Mouse (Mus musculus): ENCODE measurements around the gene Cd27.

Cd27 gene

DNA sequence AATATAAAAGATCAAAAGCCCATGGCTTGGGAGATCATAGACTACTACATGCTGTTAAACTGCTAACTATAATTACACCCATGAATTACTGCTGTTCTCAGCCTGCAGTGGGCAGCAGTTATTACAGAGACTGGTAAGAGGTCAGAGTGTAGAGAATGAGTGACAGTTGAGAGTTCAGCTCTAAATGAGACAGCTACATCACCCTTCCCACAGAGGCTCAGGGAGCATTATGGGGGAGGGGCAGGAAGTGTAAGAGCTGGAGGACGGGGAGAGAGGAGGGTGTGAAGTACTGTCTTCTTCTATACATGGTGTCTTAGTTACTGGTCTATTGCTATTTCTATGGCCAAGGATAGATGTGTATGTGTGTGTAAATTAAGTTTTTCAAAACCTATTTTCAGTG lies 7.7 kb upstream of the Cd27 start:
- DNase-seq (ENCODE audit: low spot score), result no peak

DNA sequence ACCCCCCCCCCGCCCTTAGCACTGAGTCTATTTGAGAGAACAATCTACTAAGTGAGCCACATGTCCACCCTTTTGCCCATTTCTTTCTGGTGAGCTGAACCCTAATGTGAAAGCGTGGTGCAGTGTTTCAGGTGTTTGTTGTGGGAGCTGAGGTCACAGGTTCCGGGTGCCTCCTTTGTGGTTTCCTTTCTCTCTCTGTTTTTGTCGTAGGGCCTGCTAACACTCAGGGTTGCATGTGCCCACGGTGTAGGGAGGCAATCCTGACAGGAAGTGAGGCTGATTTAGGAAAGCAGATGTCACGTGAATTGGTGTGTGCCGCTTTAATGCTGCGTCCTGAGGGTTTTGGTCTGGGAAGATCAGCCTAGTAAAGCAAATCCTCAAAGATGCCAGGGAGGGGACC lies 4.8 kb upstream of the Cd27 start:
- no peak for DNase-seq (ENCODE audit: low spot score)

DNA sequence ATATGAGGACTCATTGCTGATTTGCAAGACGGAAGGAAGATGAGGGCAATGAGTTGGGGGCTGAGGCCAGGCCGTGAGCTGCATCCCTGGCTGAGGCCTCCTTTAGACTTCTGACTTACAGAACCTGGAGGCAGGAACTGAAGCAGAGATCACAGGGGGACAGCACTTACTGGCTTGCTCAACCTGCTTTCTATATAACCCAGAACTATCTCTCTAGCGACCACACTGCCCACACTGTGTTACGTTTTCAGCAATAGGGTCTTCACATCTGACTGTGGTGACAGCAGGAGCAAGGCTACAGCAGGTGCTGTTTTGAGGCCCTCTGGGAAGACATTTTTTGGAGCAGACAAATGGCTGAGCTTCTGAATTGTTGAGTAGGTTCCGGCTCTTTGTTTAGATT lies 3.8 kb upstream of the Cd27 start:
- DNase-seq (ENCODE audit: low spot score), result no peak

DNA sequence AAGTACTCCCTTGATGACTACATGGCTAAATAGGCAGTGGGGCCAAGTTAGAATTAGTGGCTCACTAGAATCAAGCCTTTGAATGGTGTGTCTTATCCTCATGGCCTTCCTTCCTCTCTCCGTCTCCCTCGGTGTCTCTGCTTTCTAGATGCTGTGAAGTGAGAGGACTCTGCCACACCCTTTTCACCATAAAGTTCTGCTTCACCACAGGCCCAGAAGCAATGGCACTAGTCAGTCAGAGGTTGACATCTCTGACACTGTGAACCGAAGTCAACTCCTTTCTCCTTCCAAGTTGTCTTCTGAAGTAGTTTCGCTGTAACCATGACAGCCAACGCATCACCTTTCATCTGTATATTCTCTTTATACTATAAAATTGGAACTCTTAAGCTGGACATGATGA lies 2.7 kb upstream of the Cd27 start:
- DNase-seq (ENCODE audit: low spot score), result no peak

DNA sequence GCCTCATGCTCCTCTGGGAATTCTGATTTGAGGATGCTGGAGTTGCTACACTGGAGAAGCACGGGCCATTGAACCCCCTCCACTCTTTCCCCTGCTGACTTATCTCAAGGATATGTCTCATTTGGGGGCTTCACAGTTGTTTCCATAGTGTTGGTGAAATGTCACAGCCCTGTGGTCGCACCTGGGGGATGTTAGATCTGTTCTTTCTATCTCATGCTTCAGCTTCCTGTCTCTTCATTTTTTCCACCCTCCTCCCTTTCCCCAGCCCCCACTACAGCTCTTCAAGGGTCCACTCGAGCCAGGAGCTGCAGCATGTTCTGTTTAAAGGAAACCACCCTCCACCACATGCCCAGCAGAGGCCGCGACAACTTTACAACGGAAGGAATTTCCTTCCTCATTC lies 1.6 kb upstream of the Cd27 start:
- no peak for DNase-seq (ENCODE audit: low spot score)

DNA sequence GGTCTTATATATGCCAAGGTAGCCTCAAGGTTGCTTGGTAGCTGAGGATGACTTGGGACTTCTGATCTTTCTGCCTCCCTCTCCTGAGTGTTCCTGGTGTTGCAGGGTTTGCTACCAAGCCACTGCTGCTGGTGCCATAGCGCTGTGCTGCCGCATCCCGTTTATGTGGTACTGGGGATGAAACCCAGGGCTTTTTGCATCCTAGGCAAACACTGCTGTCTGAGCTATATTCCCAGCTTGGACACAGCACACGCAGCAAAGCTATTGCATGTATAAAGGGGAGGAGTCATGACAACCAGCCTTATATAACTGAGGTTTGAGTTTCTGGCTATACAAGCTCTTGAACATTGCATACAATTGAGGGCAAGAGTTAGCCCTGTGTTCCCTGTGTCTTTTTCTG lies 611 bp upstream of the Cd27 start:
- DNase-seq (ENCODE audit: low spot score), result no peak

DNA sequence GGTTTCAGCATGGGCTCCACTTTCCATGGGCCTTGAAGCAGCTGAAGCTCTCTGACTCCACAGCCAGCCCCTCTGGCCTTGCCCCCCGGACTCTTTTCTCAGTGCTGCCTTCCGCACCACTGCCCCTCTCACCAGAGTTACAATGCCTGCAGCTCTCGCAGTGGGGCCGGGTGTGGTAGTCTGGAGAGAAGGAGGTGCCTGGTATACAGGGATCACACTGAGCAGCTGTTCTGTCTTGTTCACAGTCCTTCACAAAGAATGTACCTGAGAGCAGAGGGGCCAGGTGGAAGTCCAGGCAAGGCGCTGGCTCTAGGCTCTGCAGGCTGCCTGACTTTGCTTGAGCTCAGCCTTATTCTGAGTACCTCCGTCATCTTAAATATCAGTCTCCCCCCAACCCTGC lies 469 bp downstream of the Cd27 start:
- no peak for DNase-seq (ENCODE audit: low spot score)

DNA sequence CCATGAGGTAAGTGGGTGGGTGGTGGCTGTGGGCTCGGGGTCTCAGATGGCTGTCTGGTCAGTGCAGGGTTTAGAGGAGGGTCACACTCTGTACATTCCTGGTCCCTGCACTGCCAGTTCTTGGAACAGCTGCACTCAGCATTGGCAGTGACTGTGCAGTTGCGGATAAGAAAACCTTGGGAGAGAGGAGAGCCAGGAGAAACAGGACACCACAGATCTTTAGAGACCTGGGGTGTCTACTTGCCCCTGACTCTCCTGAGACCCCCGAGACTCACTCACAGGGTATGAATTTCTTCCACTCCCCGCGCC lies 2.3 kb downstream of the Cd27 start:
- no peak for DNase-seq (ENCODE audit: low spot score)

DNA sequence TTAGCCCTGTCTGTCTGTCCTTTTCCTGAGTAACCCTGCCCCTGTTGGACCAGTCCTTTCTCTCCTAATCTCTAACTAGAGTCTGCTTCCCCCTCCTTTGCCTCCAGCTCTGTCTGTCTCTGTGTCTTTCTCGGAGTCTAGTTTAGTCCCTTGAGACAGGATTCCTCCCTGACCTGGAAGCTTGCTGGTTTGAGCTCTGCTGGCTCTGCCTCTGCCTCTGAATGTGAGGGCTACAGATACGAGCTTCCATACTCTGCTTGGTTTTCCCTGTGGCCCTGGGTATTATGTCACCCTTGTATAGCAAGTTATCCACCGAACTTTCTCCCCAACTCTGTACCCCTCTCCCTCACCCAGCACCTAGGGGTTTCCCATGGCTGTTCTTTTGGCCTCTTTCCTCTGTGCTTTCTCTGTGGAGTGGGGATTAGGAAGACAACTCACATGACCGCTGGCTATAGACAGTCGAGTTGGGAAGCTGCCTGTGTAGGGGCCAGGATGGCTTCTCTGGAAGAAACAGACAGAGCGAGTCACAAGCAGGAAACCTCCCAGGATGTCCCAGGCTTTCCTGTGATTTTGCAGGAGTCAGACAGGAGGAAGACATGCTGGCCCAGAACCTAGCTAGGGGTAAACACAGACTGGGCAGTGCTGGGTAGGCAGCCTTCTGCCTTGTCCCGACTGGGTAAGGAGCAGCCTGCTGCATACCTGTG lies 2.8 kb downstream of the Cd27 start:
- DNase-seq (ENCODE audit: low spot score), result no peak

DNA sequence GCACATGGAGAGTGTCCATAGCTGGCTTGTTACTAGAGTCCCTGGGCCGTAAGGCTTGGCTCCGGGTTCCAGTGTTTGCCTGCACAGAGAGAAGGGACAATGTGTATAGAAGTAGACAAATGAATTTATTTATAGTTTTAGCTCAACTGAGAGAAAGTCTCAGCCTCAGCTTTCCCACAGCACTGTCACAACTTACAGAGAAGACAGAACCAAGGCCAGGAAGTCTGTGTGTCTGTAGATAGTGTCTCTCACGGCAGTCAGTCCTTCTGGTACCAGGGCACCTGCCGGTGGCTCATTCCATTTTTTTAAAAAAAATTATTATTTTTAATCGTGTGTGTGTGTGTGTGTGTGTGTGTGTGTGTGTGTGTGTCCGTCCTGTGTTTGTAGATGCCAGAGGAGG lies 4.3 kb downstream of the Cd27 start:
- no peak for DNase-seq (ENCODE audit: low spot score)

DNA sequence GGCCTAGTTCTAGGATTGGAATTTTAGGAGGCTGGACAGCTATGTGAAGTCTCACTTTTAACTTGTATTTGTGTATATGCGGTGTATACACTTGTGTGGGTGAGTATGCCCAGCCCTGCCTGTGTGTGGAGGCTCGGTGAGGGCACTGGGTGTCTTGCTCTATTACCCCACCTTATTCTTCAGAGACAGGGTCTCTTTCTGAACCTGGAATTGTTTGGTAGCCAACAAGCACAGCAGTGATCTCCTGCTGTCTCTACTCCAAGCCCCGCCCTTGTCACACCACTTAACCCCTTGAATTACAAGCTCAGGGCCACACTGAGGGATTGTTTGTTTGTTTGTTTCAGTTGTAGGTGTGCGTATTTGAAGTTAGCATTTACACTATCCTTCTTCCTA lies 4.8 kb downstream of the Cd27 start:
- no peak for DNase-seq (ENCODE audit: low spot score)

DNA sequence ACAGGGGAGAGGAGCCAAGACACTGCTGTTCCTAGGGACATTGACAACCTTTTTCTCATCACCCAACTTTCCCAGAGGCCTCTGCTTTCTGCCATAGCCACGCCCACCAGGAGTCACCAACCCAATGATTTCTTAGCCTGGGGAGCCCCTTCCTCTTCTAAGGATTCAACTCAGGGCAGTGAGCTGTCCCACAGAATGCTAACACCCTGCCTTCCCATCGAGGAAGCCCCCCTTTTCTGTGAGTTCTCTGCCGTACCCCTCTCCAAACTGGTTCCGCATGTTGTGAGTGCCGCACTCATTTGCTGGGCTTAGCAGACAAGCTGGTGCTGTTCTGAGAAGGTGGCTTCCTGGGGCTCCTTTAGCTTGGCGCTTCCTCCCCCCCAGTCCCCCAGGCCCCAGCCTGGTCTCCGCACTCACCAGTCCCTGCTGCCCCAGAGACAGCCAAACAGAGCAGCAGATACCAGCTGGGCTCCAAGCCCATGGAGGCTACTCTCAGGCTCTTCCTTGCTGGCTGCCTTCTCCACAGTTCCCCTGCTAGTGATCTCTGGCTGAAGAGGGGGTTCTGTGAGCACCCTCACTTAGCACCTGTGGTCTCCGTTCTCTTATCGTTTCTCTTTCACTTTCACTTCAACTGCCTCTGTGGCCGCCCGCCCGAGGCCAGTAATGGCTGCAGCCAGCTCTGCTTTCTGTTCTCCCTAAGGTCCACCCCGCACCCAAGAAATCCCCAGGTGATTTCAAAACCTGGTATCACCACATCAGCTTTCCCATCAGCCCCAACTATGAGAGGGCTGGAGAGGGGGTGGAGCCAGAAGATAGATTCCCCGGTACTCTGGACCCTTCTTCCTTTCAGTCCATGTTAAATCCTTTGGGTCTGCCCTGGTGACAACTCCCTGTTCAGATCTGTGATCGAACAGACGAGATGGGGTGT lies 5.4 kb downstream of the Cd27 start, which contains the start of gene Tapbpl:
Tapbpl (minus strand) TSS at position 744 of the 928 bp plus-strand sequence.
- DNase-seq (ENCODE audit: low spot score), result peak; percentile 52

DNA sequence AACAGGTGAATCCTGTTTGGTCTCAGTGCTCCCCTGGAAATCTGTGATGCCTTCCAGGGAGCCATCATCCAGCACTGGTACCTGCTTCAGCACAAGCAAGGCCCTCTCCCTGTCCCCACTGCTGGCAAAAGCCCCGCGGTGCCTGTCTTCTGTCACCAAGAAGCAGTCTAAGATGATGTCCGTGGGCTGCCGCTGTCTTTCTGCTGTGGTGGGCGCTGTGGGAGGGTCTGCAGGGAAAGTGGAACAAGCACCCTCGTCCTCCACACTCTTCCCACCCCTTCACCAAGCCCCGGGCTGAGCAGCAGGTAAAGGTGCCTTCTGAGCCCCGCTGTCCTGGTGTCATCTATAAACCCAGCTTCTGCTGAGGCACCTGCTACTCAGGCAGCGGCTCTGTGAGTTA lies 6.2 kb downstream of the Cd27 start:
- DNase-seq (ENCODE audit: low spot score), result no peak

DNA sequence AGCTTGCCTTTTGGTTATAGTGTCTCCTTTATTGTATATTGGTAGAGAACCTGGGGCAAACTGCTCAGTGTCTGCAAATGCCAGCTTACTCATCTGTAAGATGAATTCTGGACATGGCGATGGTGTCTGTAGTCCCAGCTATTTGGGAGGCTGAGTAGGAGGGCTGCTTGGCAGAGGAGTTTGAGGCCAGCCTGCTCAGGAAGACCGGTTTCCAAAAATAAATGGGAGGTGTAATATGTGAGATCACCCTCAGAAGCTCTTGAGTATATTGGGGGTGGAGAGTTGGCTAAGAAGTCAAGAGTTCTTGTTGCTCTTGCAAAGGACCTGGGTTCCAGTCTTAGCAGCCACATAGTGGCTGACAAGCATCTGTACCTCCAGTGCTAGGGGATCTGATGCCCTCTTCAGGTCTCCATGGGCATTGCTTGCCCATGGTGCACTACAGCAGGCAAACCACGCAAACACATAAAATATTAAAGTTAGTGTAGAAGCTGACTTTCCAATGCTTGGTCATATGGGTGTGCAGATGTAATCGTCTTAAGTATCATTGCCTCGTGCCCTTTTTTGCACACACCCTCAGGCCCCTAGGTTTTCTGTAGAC lies 11.2 kb downstream of the Cd27 start:
- DNase-seq (ENCODE audit: low spot score), result no peak

DNA sequence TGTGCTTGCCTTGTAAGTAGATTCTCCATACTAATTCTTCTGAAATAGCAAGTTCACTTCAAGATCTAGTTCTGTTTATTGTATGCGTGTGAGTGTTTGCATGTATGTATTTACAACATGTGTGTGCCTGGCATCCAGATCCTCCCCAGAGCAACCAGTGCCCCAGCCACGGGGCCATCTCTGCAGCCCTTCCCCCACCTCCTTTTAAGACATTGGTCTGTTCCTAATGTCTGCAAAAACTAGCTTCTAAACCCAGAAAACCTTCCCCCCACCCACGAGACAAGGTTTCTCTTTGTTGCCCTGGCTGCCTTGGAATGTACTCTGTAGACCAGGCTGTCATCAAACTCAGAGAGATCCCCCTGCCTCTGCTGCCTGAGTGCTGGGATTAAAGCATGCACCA lies 14.2 kb downstream of the Cd27 start:
- DNase-seq (ENCODE audit: low spot score), result no peak

DNA sequence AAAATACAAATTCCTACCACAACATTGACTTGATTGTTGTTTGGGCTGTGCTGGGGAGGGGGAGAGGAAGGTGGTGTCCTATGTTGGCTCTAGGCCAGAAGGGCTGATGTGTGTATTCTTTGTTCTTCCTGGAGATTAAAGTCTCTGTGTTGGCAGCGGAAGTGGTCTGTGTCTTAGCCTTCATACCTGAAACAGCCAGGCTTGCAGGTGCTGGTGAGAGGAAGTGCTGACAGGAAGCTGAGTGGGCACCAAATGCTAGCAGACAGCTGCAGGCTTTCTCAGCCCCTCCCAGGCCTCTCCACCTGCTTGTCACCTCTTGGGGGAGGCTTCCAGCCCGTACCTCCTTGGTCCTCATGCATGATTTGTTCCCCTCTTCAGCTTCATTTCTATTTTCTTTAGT lies 14.7 kb downstream of the Cd27 start:
- DNase-seq (ENCODE audit: low spot score), result no peak

DNA sequence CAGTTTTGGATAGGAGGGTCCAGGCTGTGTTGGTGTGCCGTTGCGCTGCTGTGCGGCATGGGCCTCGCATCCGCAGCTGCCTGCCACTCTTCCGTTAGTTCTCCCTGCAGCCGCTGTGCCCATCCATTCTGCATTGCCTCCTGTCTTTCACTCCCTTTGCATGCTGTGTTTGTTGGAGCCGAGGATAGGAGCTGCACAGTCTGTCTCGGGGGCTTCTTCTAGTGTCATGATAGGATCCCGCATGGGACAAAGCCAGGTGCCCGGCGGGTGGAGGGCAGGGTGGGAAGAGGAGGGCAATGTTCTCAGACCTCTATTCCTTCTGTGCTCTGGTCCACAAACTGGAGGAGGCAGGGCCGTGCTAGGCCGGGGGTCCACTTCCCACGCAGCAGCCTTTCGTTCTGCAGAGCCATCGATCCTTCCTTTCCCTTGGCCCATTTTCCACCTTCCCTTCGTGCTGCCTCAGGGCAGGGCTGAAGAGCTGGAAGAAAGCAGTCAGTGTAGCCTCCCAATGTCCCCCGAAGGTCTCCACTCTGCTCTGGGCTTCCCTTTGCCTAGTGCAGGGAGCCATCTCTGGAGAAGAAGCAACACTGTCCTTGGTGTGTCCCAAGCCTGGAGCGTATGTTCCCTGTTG lies 15.6 kb downstream of the Cd27 start:
- no peak for DNase-seq (ENCODE audit: low spot score)

DNA sequence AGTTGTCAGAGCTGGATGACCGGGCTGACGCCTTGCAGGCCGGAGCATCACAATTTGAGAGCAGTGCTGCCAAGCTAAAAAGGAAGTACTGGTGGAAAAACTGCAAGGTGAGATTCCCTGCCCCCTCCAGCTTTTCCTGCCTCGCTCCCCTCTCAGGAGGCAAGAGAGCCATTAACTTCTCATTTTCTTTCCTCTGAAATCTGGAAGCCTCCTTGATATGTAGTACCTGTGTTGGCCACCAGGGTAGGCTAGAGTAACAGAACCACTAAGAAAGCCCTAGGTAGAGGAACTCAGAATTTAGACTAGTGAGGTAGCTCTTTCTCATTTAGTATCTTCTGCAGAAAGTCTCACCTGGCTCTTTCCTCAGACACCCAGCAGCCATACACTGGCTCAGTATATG lies 17.8 kb downstream of the Cd27 start:
- no peak for DNase-seq (ENCODE audit: low spot score)

DNA sequence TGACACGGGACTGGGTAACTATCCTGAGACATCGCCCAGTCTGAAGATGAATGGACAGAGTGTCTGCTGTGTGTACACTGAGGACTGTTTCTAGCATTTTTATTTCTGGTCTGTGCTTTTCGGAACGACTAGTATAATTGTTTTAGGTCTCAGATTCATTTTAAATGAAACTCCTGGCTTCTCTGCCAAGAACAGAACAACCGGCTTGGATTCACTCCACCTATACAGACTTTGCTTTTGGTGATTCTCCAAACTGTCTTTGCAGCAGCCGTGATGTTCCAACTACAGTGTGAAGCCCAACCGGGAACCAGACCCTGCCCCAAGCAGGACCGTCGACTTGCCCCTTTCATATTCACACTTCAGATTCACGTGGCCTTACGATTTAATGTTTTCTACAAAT lies 18.9 kb downstream of the Cd27 start:
- DNase-seq (ENCODE audit: low spot score), result no peak

DNA sequence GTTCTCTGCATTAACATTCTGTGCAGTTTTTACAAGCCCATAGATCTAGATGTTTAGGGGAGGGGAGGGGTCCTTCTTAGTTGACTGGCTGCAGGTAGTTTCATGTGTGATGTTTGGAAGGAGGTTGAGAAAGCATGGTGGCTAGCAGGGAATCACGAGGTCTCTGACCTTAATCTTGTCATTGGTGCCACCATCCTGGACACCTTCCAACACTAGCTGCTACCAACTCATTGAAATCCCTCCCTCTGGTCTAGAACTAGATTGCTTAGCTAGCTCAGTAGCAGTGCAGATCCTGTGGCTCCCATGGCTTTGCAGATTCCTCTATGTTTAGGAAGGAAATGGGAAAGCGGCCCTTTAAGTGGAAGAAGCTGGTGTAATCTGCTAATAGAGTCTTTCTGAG lies 19.9 kb downstream of the Cd27 start:
- DNase-seq (ENCODE audit: low spot score), result no peak

DNA sequence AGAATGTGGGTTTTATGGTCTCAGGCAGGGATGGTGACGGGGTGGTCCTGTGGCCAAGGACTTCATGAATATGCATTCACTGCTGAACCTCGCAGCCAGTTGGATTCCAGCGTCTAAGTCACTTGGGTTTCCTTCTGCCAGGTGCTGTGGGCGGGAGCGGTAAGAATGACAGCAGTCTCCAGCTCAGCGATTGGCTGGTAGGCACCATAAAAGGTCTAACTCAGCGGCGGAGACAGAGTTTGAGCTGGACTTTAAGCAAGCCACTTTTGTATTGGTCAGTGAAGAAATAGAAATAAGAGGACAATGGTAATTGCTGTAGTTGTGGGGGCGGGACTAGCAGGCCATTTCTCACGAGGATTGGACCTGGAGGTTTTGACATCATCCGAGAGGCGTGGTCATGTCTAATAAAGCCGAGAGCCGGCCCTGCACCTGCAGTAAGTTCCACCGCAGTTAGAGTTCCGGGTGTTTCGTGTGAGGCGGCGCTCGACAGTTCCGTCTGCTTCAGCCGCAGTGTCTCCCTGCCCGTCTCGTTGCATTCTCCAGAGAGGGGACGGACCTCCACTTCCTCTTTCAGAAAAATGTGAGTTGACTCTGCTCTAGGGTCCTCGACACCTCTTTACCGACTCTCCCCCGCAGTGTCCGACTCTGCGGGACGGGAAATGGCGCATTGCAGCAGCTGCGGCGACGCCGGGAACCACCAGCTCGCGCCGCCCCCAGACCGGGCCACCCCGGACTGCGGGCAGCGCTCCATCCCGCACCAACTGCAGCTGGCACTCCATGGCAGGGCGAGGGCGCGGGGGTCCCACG lies 21.5 kb downstream of the Cd27 start, which contains the start of gene Vamp1:
Vamp1 (plus strand) TSS at position 404 of the 807 bp plus-strand sequence.
- DNase-seq (ENCODE audit: low spot score), result peak; percentile 71

DNA sequence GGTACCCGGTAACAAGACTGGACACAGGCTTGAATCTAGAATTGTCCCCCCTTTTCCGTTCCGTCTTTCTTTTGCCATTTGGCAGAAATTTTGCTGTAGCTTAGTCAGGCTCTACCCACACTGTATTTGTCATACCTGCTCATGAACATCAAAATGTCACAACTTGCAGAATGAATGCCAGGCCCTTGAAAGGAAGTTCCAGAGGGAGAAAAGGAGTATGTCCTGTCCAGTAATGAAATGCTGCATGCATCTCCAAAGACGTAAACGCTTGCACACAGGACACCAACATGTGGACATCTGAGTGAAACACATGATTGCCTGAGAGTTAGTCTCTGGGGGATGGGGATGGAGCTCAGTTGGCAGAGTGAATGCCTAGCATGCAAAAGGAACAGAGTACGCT lies 23.1 kb downstream of the Cd27 start:
- no peak for DNase-seq (ENCODE audit: low spot score)
